ENCODE assay signal across 8 mouse cellular contexts in the genomic region with DNA sequence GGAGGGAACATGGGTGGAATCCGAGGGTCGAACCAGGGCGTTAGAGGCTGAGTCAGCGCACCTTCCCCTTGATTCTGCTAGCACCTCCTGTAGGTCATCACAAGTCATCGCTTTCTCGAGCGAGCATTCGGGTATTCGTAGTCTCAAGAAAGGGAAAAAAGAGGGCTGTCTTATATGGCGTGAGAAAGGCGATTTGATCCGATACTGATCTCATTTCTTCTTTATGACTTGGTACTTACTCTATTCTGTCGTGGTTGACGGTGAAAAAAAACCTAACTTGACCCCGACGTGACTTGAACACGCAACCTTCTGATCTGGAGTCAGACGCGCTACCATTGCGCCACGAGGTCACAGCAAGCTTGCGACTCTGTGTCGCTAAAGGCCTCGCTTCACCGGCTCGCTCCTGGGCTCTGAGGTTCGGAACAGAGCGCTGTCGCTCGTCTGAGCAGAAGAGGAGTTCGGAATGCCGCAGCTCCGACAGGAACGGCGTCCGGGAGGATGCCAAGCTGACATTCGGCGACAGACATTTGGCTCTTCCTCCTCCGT. TPM values are rescaled to one million over a fixed set of nuclear protein-coding genes. Genes with fewer than 3 reads are reported as not detected.
DNase-seq lines count a peak whose midpoint lies in the region; ATAC-seq lines count a peak whose summit lies in the region.

No protein-coding gene starts in this region.

- peak overlapping the region; percentile 62 for H3K4me2 ChIP-seq in embryonic facial prominence, embryonic 13.5 days
- H3K4me2 ChIP-seq in midbrain, embryonic 12.5 days (replicated peaks), result peak overlapping the region; percentile 58

- peak; percentile 97 for DNase-seq in 3134 (ENCODE audit: extremely low read depth, insufficient read length, low spot score)
- peak; percentile 91 to 94 for DNase-seq in adrenal gland, postnatal 36 days
- peak; percentile 94 to 99 for DNase-seq in heart, adult 18-20 months
- peak; percentile 96 for DNase-seq in kidney, adult 18-20 months
- peak; percentile 94 for DNase-seq in limb, embryonic 10.5 days (ENCODE audit: low spot score)
- DNase-seq in skeletal muscle tissue, adult 2 months (ENCODE audit: low read depth, low spot score), result peak; percentile 94

- H3K9me3 ChIP-seq in embryonic facial prominence, embryonic 13.5 days, result no peaks in the 10 kb centered on the region
- H3K9me3 ChIP-seq in limb, embryonic 10.5 days (replicated peaks), result no peaks in the 10 kb centered on the region
- no peaks in the 10 kb centered on the region for H3K9me3 ChIP-seq in midbrain, embryonic 12.5 days

- peak overlapping the region; percentile 75 for H3K4me3 ChIP-seq in embryonic facial prominence, embryonic 13.5 days
- H3K4me3 ChIP-seq in limb, embryonic 10.5 days, result peak overlapping the region; percentile 68
- H3K4me3 ChIP-seq in midbrain, embryonic 12.5 days, result peak overlapping the region; percentile 66

- peak; percentile 53 for ATAC-seq in embryonic facial prominence, embryonic 13.5 days (ENCODE audit: insufficient number of reproducible peaks, insufficient read depth, low FRiP score, low TSS enrichment, low read depth)
- peak; percentile 81 for ATAC-seq in midbrain, embryonic 12.5 days (ENCODE audit: low FRiP score, low read depth)

- peaks cover 5% of the 10 kb centered on the region for H3K27me3 ChIP-seq in embryonic facial prominence, embryonic 13.5 days
- 0 out of 2 replicates have a peak, but pooled peaks cover 4% of the 10 kb centered on the region for H3K27me3 ChIP-seq in limb, embryonic 10.5 days (ENCODE audit: low read depth, poor library complexity, severe bottlenecking)
- H3K27me3 ChIP-seq in midbrain, embryonic 12.5 days, result peaks cover 4% of the 10 kb centered on the region; the same call in 1 of the 2 replicates

- H3K36me3 ChIP-seq in embryonic facial prominence, embryonic 13.5 days, result no peaks in the 10 kb centered on the region
- H3K36me3 ChIP-seq in limb, embryonic 10.5 days, result no peaks in the 10 kb centered on the region
- no peaks in the 10 kb centered on the region for H3K36me3 ChIP-seq in midbrain, embryonic 12.5 days

- H3K9ac ChIP-seq in embryonic facial prominence, embryonic 13.5 days, result peak overlapping the region; percentile 77
- H3K9ac ChIP-seq in midbrain, embryonic 12.5 days (replicated peaks), result peak overlapping the region; percentile 68

- no peaks in the 10 kb centered on the region for H3K4me1 ChIP-seq in embryonic facial prominence, embryonic 13.5 days
- no peaks in the 10 kb centered on the region for H3K4me1 ChIP-seq in limb, embryonic 10.5 days
- H3K4me1 ChIP-seq in midbrain, embryonic 12.5 days, result no peaks in the 10 kb centered on the region

- under 1% methylated on average over 39 of the region's 39 CpGs for WGBS in embryonic facial prominence, embryonic 13.5 days
- 1% methylated on average over 39 of the region's 39 CpGs for WGBS in limb, embryonic 10.5 days
- WGBS in midbrain, embryonic 12.5 days, result 1% methylated on average over 39 of the region's 39 CpGs

- H3K27ac ChIP-seq in embryonic facial prominence, embryonic 13.5 days, result peak overlapping the region; percentile 91
- peak overlapping the region; percentile 79 for H3K27ac ChIP-seq in limb, embryonic 10.5 days
- H3K27ac ChIP-seq in midbrain, embryonic 12.5 days (replicated peaks), result peak overlapping the region; percentile 96

RNA-seq across cellular contexts. Expression of a gene that starts 29.6 kb away (rescaled TPM):
- total RNA-seq in adrenal gland, postnatal 36 days (2021), result 1 to 10 TPM in 1 of 2 experiments, under 1 TPM in 1; 0.56 to 1.8 TPM
- 0.72 and 0.85 TPM in 2 replicates for polyA plus RNA-seq in embryonic facial prominence, embryonic 13.5 days (2015; fragmentation: Nextera tagmentation; extraction: Ambion mirVana)
- 10 to 100 TPM; 23.6 to 26.1 TPM for total RNA-seq in heart, adult 18-20 months (2021)
- polyA plus RNA-seq in limb, embryonic 10.5 days (2016; fragmentation: Nextera tagmentation; extraction: Ambion mirVana), result 0.05 and 0.13 TPM in 2 replicates
- not detected in 2 replicates for polyA plus RNA-seq in midbrain, embryonic 12.5 days (2016; fragmentation: Nextera tagmentation; extraction: Ambion mirVana)

RNA-seq across cellular contexts. Expression of a gene that starts 46.2 kb away (rescaled TPM):
- 1 to 10 TPM; 1.1 to 1.3 TPM for total RNA-seq in adrenal gland, postnatal 36 days (2021)
- 0.76 and 1.3 TPM in 2 replicates for polyA plus RNA-seq in embryonic facial prominence, embryonic 13.5 days (2015; fragmentation: Nextera tagmentation; extraction: Ambion mirVana)
- total RNA-seq in heart, adult 18-20 months (2021), result under 1 TPM in 1 of 2 experiments, not detected in 1; 0.15 TPM
- polyA plus RNA-seq in limb, embryonic 10.5 days (2016; fragmentation: Nextera tagmentation; extraction: Ambion mirVana), result 0.10 and 0.23 TPM in 2 replicates
- 4.8 and 6.6 TPM in 2 replicates for polyA plus RNA-seq in midbrain, embryonic 12.5 days (2016; fragmentation: Nextera tagmentation; extraction: Ambion mirVana)

Comparison
In these comparisons a context has a peak if more than half of its experiments do, and no peak if none do; other contexts are left out.
1. Peak in every context shown above with its lines: DNase-seq, ATAC-seq, H3K4me3 ChIP-seq and H3K27ac ChIP-seq.